Mouse (Mus musculus) cortical plate, adult 2 months (tissue): ENCODE data around the gene Ttc9b.

Experiments
- CTCF ChIP-seq: fragments of 200-500 bp; IDR thresholded peaks from 2 replicates; pipeline ENCODE4 v1.5.1; 2011; ENCODE audit warnings: mild to moderate bottlenecking, control low read depth, low read length; ENCODE audit not compliant: insufficient read depth; ENCODE audit errors: extremely low read depth
- POLR2A ChIP-seq: fragments of 200-500 bp; IDR thresholded peaks from 2 replicates; pipeline ENCODE4 v1.6.1; 2011; ENCODE audit warnings: mild to moderate bottlenecking, low read length, control low read depth; ENCODE audit not compliant: insufficient read depth; ENCODE audit errors: extremely low read depth

GRCm38 (mm10) chr7:27656600-27656999, 2.9 kb downstream of the Ttc9b start:
- TF ChIP-seq CTCF (no peak), POLR2A (no peak)
